Mouse (Mus musculus) brain, embryonic 14.5 days (tissue): ENCODE measurements around the gene Tmem126a. TPM values are rescaled to one million over a fixed set of nuclear protein-coding genes. Genes with fewer than 3 reads are reported as not detected.

Source experiments
- DNase-seq: peaks from one replicate; pipeline ENCODE4 v3.0.0-alpha.2; 2011; ENCODE audit warnings: low read depth
- CTCF ChIP-seq: fragments of 200-500 bp; IDR thresholded peaks from 2 replicates; pipeline ENCODE4 v1.5.1; 2012; ENCODE audit warnings: inconsistent platforms, mild to moderate bottlenecking, moderate library complexity, borderline replicate concordance; ENCODE audit not compliant: insufficient read depth, insufficient read length; ENCODE audit errors: extremely low read depth
- POLR2A ChIP-seq: fragments of 200-500 bp; IDR thresholded peaks from 2 replicates; pipeline ENCODE4 v1.6.1; 2012; ENCODE audit warnings: mild to moderate bottlenecking, inconsistent platforms, borderline replicate concordance; ENCODE audit not compliant: poor library complexity, insufficient read depth, insufficient read length, severe bottlenecking; ENCODE audit errors: extremely low read depth
- polyA plus RNA-seq: library from polyadenylated mRNA; depleted of rRNA; stranded (reverse); fragments of >200 nt; gene quantifications from 2 replicates; pipeline ENCODE4 v1.2.3, GENCODE M21; 2012; rRNA removed

The Tmem126a gene
- 48.6 and 62.6 TPM in 2 replicates for polyA plus RNA-seq

GRCm38 (mm10) chr7:90456845-90457468 lies at the start of gene Tmem126a:
TSS of gene Tmem126a (minus strand) at chr7:90457229.
- peak; percentile 96 for DNase-seq
- TF ChIP-seq POLR2A (peak; percentile 44; the same call in 1 of the 2 replicates), CTCF (peak; percentile 36; the same call in 1 of the 2 replicates)

GRCm38 (mm10) chr7:90482607-90483006 lies 25.6 kb upstream of the Tmem126a start:
- no peak for DNase-seq
- no peak for TF ChIP-seq CTCF
- no peak for TF ChIP-seq POLR2A

GRCm38 (mm10) chr7:90476313-90477245 lies 19.6 kb upstream of the Tmem126a start, which contains the start of gene Dlg2:
TSS of gene Dlg2 (plus strand) at chr7:90476672.
- no peak for TF ChIP-seq POLR2A
- TF ChIP-seq CTCF, result no peak

GRCm38 (mm10) chr7:90475793-90476312 lies 18.8 kb upstream of the Tmem126a start, which contains the start of gene Tmem126b:
TSS of gene Tmem126b (minus strand) at chr7:90476001.
- peak; percentile 57; the same call in 1 of the 2 replicates for TF ChIP-seq POLR2A
- no peak for TF ChIP-seq CTCF
- DNase-seq, result peak; percentile 99

More at GRCm38 (mm10) chr7:90476313-90477245, 19.6 kb upstream of the Tmem126a start, which contains the start of gene Dlg2:
- DNase-seq, result peak; percentile 57

GRCm38 (mm10) chr7:90473511-90473910 lies 16.5 kb upstream of the Tmem126a start:
- DNase-seq, result no peak
- no peak for TF ChIP-seq CTCF
- no peak for TF ChIP-seq POLR2A

GRCm38 (mm10) chr7:90461441-90461840 lies 4.4 kb upstream of the Tmem126a start:
- DNase-seq, result no peak
- TF ChIP-seq CTCF (no peak), POLR2A (no peak)

GRCm38 (mm10) chr7:90460930-90461329 lies 3.9 kb upstream of the Tmem126a start:
- no peak for DNase-seq
- no peak for TF ChIP-seq POLR2A
- peak; percentile 32; the same call in 1 of the 2 replicates for TF ChIP-seq CTCF

GRCm38 (mm10) chr7:90460330-90460729 lies 3.3 kb upstream of the Tmem126a start:
- TF ChIP-seq CTCF, result no peak
- TF ChIP-seq POLR2A, result no peak
- DNase-seq, result no peak

- TF ChIP-seq POLR2A (no peak), CTCF (peak; percentile 21; the same call in 1 of the 2 replicates)
- DNase-seq, result peak; percentile 66
Observed at GRCm38 (mm10) chr7:90457517-90457916, 488 bp upstream of the Tmem126a start.

- DNase-seq, result peak; percentile 18
- TF ChIP-seq POLR2A (no peak), CTCF (no peak)
Observed at GRCm38 (mm10) chr7:90456149-90456844, 732 bp downstream of the Tmem126a start.
